Mouse (Mus musculus): ENCODE measurements at regions not wholly inside any gene's neighbourhood (a gene's known extent, or its start where the extent isn't known, plus 50 kb on each side); places are given as distances from the start of the nearest gene placed in this dataset.

- no peak for TF ChIP-seq ZC3H11A (IDR thresholded peaks at IDR 0.05; ENCODE audit: low read depth, low read length)
- no peak for TF ChIP-seq MAX (IDR thresholded peaks at IDR 0.05; ENCODE audit: low read length)
- no peak for TF ChIP-seq MEF2A (IDR thresholded peaks at IDR 0.05; ENCODE audit: extremely low read depth, insufficient replicate concordance, low read depth, low read length, poor library complexity, severe bottlenecking)
- TF ChIP-seq RAD21 (IDR thresholded peaks at IDR 0.05; ENCODE audit: low read depth, low read length): no peak
- no peak for TF ChIP-seq TAL1 (IDR thresholded peaks at IDR 0.05; ENCODE audit: low read length)
- no peak for TF ChIP-seq NRF1 (IDR thresholded peaks at IDR 0.05; ENCODE audit: insufficient read depth, low read depth, low read length, poor library complexity, severe bottlenecking)
- no peak for TF ChIP-seq ZKSCAN1 (IDR thresholded peaks at IDR 0.05; ENCODE audit: low read depth, low read length)
- no peak for TF ChIP-seq POLR2A (IDR thresholded peaks at IDR 0.05; ENCODE audit: control insufficient read depth in 1 of 2, insufficient read depth in 1 of 2, low read depth in 1 of 2, low read length in 2 of 2, poor library complexity in 1 of 2)
- no peak for TF ChIP-seq TCF12 (IDR thresholded peaks at IDR 0.05; ENCODE audit: low read depth, low read length)
- no peak for TF ChIP-seq CHD1 (IDR thresholded peaks at IDR 0.05; ENCODE audit: low read depth, low read length)
- no peak for TF ChIP-seq MAZ (IDR thresholded peaks at IDR 0.05; ENCODE audit: low read depth, low read length)
- no peak for TF ChIP-seq JUND (IDR thresholded peaks at IDR 0.05; ENCODE audit: low read depth, low read length)
- no peaks in the 10 kb centered on the region for H3K79me2 ChIP-seq (ENCODE audit: control insufficient read depth, insufficient read depth, low read length, poor library complexity)
- no peak overlapping the region for H3K27ac ChIP-seq (ENCODE audit: control insufficient read depth, low read depth, low read length)
- no peak overlapping the region for H3K9ac ChIP-seq (ENCODE audit: control insufficient read depth, low read depth, low read length, poor library complexity, severe bottlenecking)
- H3K36me3 ChIP-seq (ENCODE audit: control insufficient read depth in 1 of 2, insufficient read depth in 2 of 2, low read length in 2 of 2): no peaks in the 10 kb centered on the region
- no peak overlapping the region for H3K4me3 ChIP-seq (ENCODE audit: control insufficient read depth in 1 of 2, insufficient read depth in 1 of 2, low read depth in 2 of 2, low read length in 2 of 2)
- no peak for DNase-seq (ENCODE audit: low read depth, low spot score)
- H3K9me3 ChIP-seq (replicated peaks; ENCODE audit: insufficient read depth, low read length): no peaks in the 10 kb centered on the region
- peaks cover 3 to 9% of the 10 kb centered on the region in 2 experiments; a peak in 3 of 4 replicates for H3K27me3 ChIP-seq (ENCODE audit: control insufficient read depth in 1 of 2, insufficient read depth in 2 of 2, low read length in 2 of 2)
- no peaks in the 10 kb centered on the region for H3K4me1 ChIP-seq (ENCODE audit: control insufficient read depth in 1 of 2, insufficient read depth in 2 of 2, low read length in 2 of 2)
Observed at GRCm38 (mm10) chr6:89024101-89024650, 122.1 kb downstream of the Tpra1 start.

- Histone ChIP-seq H3K27me3 (ENCODE audit: control insufficient read depth in 1 of 2, insufficient read depth in 2 of 2, low read length in 2 of 2) (peaks cover 3 to 7% of the 10 kb centered on the region in 2 experiments), H3K9me3 (replicated peaks; ENCODE audit: insufficient read depth, low read length) (no peaks in the 10 kb centered on the region)
- peak; percentile 9 for DNase-seq (ENCODE audit: low read depth, low spot score)
Observed at GRCm38 (mm10) chr6:89033433-89034298, 131.6 kb downstream of the Tpra1 start.

More at GRCm38 (mm10) chr6:89033433-89034298, 131.6 kb downstream of the Tpra1 start:
- no peak overlapping the region for H3K9ac ChIP-seq (ENCODE audit: control insufficient read depth, low read depth, low read length, poor library complexity, severe bottlenecking)
- no peak overlapping the region for H3K27ac ChIP-seq (ENCODE audit: control insufficient read depth, low read depth, low read length)
- no peak overlapping the region for H3K4me3 ChIP-seq (ENCODE audit: control insufficient read depth in 1 of 2, insufficient read depth in 1 of 2, low read depth in 2 of 2, low read length in 2 of 2)
- no peaks in the 10 kb centered on the region for H3K36me3 ChIP-seq (ENCODE audit: control insufficient read depth in 1 of 2, insufficient read depth in 2 of 2, low read length in 2 of 2)
- no peaks in the 10 kb centered on the region for H3K79me2 ChIP-seq (ENCODE audit: control insufficient read depth, insufficient read depth, low read length, poor library complexity)
- TF ChIP-seq SMC3 (IDR thresholded peaks at IDR 0.05; ENCODE audit: low read depth, low read length) (peak; percentile 43; the same call in 1 of the 2 replicates), MEF2A (IDR thresholded peaks at IDR 0.05; ENCODE audit: extremely low read depth, insufficient replicate concordance, low read depth, low read length, poor library complexity, severe bottlenecking) (no peak), RAD21 (IDR thresholded peaks at IDR 0.05; ENCODE audit: low read depth, low read length) (peak; percentile 29), CTCF (IDR thresholded peaks at IDR 0.05 in 2 of 3, conservative IDR thresholded peaks at IDR 0.05 in 1 of 3; ENCODE audit: control insufficient read depth in 1 of 3, insufficient read depth in 1 of 3, low read depth in 2 of 3, low read length in 3 of 3, poor library complexity in 1 of 3, severe bottlenecking in 1 of 3) (peak; percentile 25 to 45 (median 36); a peak in 5 of 6 replicates)
- no peaks in the 10 kb centered on the region for H3K4me1 ChIP-seq (ENCODE audit: control insufficient read depth in 1 of 2, insufficient read depth in 2 of 2, low read length in 2 of 2)

Data from MEL (cell line).